Mouse (Mus musculus) MEL (cell line): ENCODE measurements around the gene Mettl1. TPM values are rescaled to one million over a fixed set of nuclear protein-coding genes. Genes with fewer than 3 reads are reported as not detected.
A peak's percentile ranks its signal among the peaks of the same experiment; 100 is the strongest.

Source experiments
- DNase-seq: peaks from one replicate; pipeline ENCODE4 v3.0.0; 2011; ENCODE audit warnings: low read depth, low spot score
- H3K27ac ChIP-seq: 2 replicates; pipeline ENCODE4 v1.5.1; 2012; ENCODE audit warnings: low read depth, mild to moderate bottlenecking, control low read depth, low read length, moderate library complexity; ENCODE audit not compliant: control insufficient read depth
- H3K27me3 ChIP-seq, 2 experiments: fragments of 150-350 bp in 1 of 2; sonication (generic) in 1 of 2; 2 replicates each; pipeline ENCODE4 v1.6.1; 2012; ENCODE audit warnings: low read length in 2 of 2, mild to moderate bottlenecking in 2 of 2, improper control_type of control experiment in 1 of 2, moderate library complexity in 1 of 2; ENCODE audit not compliant: insufficient read depth in 2 of 2, control insufficient read depth in 1 of 2
- H3K36me3 ChIP-seq, 2 experiments: 2 replicates each; pipeline ENCODE4 v1.6.1; 2012 to 2014; ENCODE audit warnings: low read length in 2 of 2, improper control_type of control experiment in 1 of 2, inconsistent platforms in 1 of 2, mild to moderate bottlenecking in 1 of 2; ENCODE audit not compliant: insufficient read depth in 2 of 2, control insufficient read depth in 1 of 2
- H3K4me1 ChIP-seq, 2 experiments: fragments of 150-350 bp in 1 of 2; sonication (generic) in 1 of 2; 2 replicates each; pipeline ENCODE4 v1.6.1; 2012; ENCODE audit warnings: low read length in 2 of 2, improper control_type of control experiment in 1 of 2, mild to moderate bottlenecking in 1 of 2; ENCODE audit not compliant: insufficient read depth in 2 of 2, control insufficient read depth in 1 of 2
- H3K4me3 ChIP-seq, 2 experiments: fragments of 150-350 bp in 1 of 2; sonication (generic) in 1 of 2; 2 replicates each; pipeline ENCODE4 v1.5.1; 2012; ENCODE audit warnings: low read depth in 2 of 2, low read length in 2 of 2, mild to moderate bottlenecking in 2 of 2, moderate library complexity in 2 of 2, control low read depth in 1 of 2, improper control_type of control experiment in 1 of 2; ENCODE audit not compliant: control insufficient read depth in 1 of 2, insufficient read depth in 1 of 2
- H3K79me2 ChIP-seq: 2 replicates; pipeline ENCODE4 v1.6.1; 2012; ENCODE audit warnings: mild to moderate bottlenecking, low read length, moderate library complexity; ENCODE audit not compliant: control insufficient read depth, poor library complexity, insufficient read depth
- H3K9ac ChIP-seq: 2 replicates; pipeline ENCODE4 v1.6.1; 2012; ENCODE audit warnings: low read depth, mild to moderate bottlenecking, control low read depth, low read length, moderate library complexity; ENCODE audit not compliant: control insufficient read depth, poor library complexity, severe bottlenecking
- H3K9me3 ChIP-seq: fragments of 150-350 bp; sonication (generic); replicated peaks from 2 replicates; pipeline ENCODE4 v1.6.1; 2012; ENCODE audit warnings: mild to moderate bottlenecking, low read length, improper control_type of control experiment, moderate library complexity; ENCODE audit not compliant: insufficient read depth
- BHLHE40 ChIP-seq: IDR thresholded peaks from 2 replicates; pipeline ENCODE4 v1.6.1; 2012; ENCODE audit warnings: low read depth, mild to moderate bottlenecking, inconsistent platforms, low read length, improper control_type of control experiment, borderline replicate concordance
- CHD2 ChIP-seq: IDR thresholded peaks from 2 replicates; pipeline ENCODE4 v1.6.1; 2011; ENCODE audit warnings: low read length, improper control_type of control experiment
- CTCF ChIP-seq, 3 experiments: IDR thresholded peaks in 2 of 3; conservative IDR thresholded peaks in 1 of 3; 2 replicates each; pipeline ENCODE4 v1.5.1; 2011 to 2012; ENCODE audit warnings: low read length in 3 of 3, low read depth in 2 of 3, mild to moderate bottlenecking in 2 of 3, improper control_type of control experiment in 1 of 3, inconsistent platforms in 1 of 3, mixed read lengths in 1 of 3, moderate library complexity in 1 of 3; ENCODE audit not compliant: control insufficient read depth in 1 of 3, insufficient read depth in 1 of 3, poor library complexity in 1 of 3, severe bottlenecking in 1 of 3
- E2F4 ChIP-seq: IDR thresholded peaks from 2 replicates; pipeline ENCODE4 v1.6.1; 2011; ENCODE audit warnings: low read depth, low read length, improper control_type of control experiment, borderline replicate concordance
- ELF1 ChIP-seq: IDR thresholded peaks from 2 replicates; pipeline ENCODE4 v1.6.1; 2014; ENCODE audit warnings: low read depth, mild to moderate bottlenecking, inconsistent platforms, low read length, improper control_type of control experiment, moderate library complexity
- EP300 ChIP-seq, 2 experiments: IDR thresholded peaks; 2 replicates each; pipeline ENCODE4 v1.6.1; 2011; ENCODE audit warnings: improper control_type of control experiment in 2 of 2, low read length in 2 of 2, low read depth in 1 of 2, mild to moderate bottlenecking in 1 of 2
- ETS1 ChIP-seq: IDR thresholded peaks from 2 replicates; pipeline ENCODE4 v1.6.1; 2012; ENCODE audit warnings: low read depth, mild to moderate bottlenecking, inconsistent platforms, low read length, improper control_type of control experiment, moderate library complexity
- GABPA ChIP-seq: IDR thresholded peaks from 2 replicates; pipeline ENCODE4 v1.6.1; 2012; ENCODE audit warnings: low read depth, mild to moderate bottlenecking, inconsistent platforms, low read length, improper control_type of control experiment, moderate library complexity
- GATA1 ChIP-seq: IDR thresholded peaks from 2 replicates; pipeline ENCODE4 v1.6.1; 2011; ENCODE audit warnings: low read depth, low read length, improper control_type of control experiment
- HCFC1 ChIP-seq: IDR thresholded peaks from 2 replicates; pipeline ENCODE4 v1.6.1; 2012; ENCODE audit warnings: low read depth, mild to moderate bottlenecking, inconsistent platforms, low read length, improper control_type of control experiment, moderate library complexity
- JUND ChIP-seq: IDR thresholded peaks from 2 replicates; pipeline ENCODE4 v1.6.1; 2011; ENCODE audit warnings: low read depth, mild to moderate bottlenecking, improper control_type of control experiment, low read length
- KAT2A ChIP-seq: conservative IDR thresholded peaks from 2 replicates; pipeline ENCODE4 v1.6.1; 2012; ENCODE audit warnings: low read depth, low read length, improper control_type of control experiment, inconsistent platforms
- MAZ ChIP-seq: IDR thresholded peaks from 2 replicates; pipeline ENCODE4 v1.6.1; 2012; ENCODE audit warnings: low read depth, mild to moderate bottlenecking, inconsistent platforms, low read length, improper control_type of control experiment
- MXI1 ChIP-seq: IDR thresholded peaks from 2 replicates; pipeline ENCODE4 v1.6.1; 2011; ENCODE audit warnings: mild to moderate bottlenecking, low read depth, low read length, improper control_type of control experiment
- MYB ChIP-seq: IDR thresholded peaks from 2 replicates; pipeline ENCODE4 v1.6.1; 2011; ENCODE audit warnings: mild to moderate bottlenecking, low read depth, low read length, improper control_type of control experiment
- MYC ChIP-seq: IDR thresholded peaks from 2 replicates; pipeline ENCODE4 v1.6.1; 2011; ENCODE audit warnings: low read depth, mild to moderate bottlenecking, low read length, improper control_type of control experiment, moderate library complexity
- POLR2AphosphoS2 ChIP-seq: IDR thresholded peaks from 2 replicates; pipeline ENCODE4 v1.6.1; 2011; ENCODE audit warnings: low read length, improper control_type of control experiment
- POLR2AphosphoS5 ChIP-seq: IDR thresholded peaks from 2 replicates; pipeline ENCODE4 v1.6.1; 2012; ENCODE audit warnings: low read depth, borderline replicate concordance, mild to moderate bottlenecking, inconsistent platforms, low read length, moderate library complexity, mixed read lengths
- RAD21 ChIP-seq: IDR thresholded peaks from 2 replicates; pipeline ENCODE4 v1.6.1; 2011; ENCODE audit warnings: mild to moderate bottlenecking, low read depth, low read length, improper control_type of control experiment
- SIN3A ChIP-seq: IDR thresholded peaks from 2 replicates; pipeline ENCODE4 v1.6.1; 2012; ENCODE audit warnings: low read length, improper control_type of control experiment, inconsistent platforms
- SMC3 ChIP-seq: IDR thresholded peaks from 2 replicates; pipeline ENCODE4 v1.6.1; 2011; ENCODE audit warnings: low read depth, low read length, improper control_type of control experiment
- TAL1 ChIP-seq: IDR thresholded peaks from 2 replicates; pipeline ENCODE4 v1.6.1; 2012; ENCODE audit warnings: mild to moderate bottlenecking, inconsistent platforms, low read length, moderate library complexity, mixed read lengths
- TCF12 ChIP-seq: IDR thresholded peaks from 2 replicates; pipeline ENCODE4 v1.6.1; 2014; ENCODE audit warnings: low read depth, mild to moderate bottlenecking, inconsistent platforms, low read length, improper control_type of control experiment, moderate library complexity
- USF2 ChIP-seq, 2 experiments: IDR thresholded peaks; 2 replicates each; pipeline ENCODE4 v1.6.1; 2011 to 2012; ENCODE audit warnings: improper control_type of control experiment in 2 of 2, low read length in 2 of 2, borderline replicate concordance in 1 of 2, inconsistent platforms in 1 of 2, low read depth in 1 of 2, mild to moderate bottlenecking in 1 of 2; ENCODE audit not compliant: insufficient read depth in 1 of 2
- ZKSCAN1 ChIP-seq: IDR thresholded peaks from 2 replicates; pipeline ENCODE4 v1.6.1; 2012; ENCODE audit warnings: low read depth, mild to moderate bottlenecking, inconsistent platforms, low read length, improper control_type of control experiment, moderate library complexity
- ZMIZ1 ChIP-seq: IDR thresholded peaks from 2 replicates; pipeline ENCODE4 v1.6.1; 2012; ENCODE audit warnings: low read depth, mild to moderate bottlenecking, inconsistent platforms, low read length, improper control_type of control experiment, moderate library complexity
- ZNF384 ChIP-seq: IDR thresholded peaks from 2 replicates; pipeline ENCODE4 v1.6.1; 2012; ENCODE audit warnings: low read depth, mild to moderate bottlenecking, inconsistent platforms, low read length, improper control_type of control experiment
- polyA plus RNA-seq, 2 experiments: library from polyadenylated mRNA; stranded (reverse) in 1 of 2; unstranded in 1 of 2; fragments of >175 nt in 1 of 2; fragments of >200 nt in 1 of 2; gene quantifications; 2 replicates each; pipeline versions ENCODE4 v1.2.1 to v1.2.4; 2012; ENCODE audit warnings: low replicate concordance in 2 of 2, low read depth in 1 of 2; ENCODE audit not compliant: insufficient read length in 2 of 2, insufficient read depth in 1 of 2, missing spikeins in 1 of 2
- total RNA-seq: library from RNA; depleted of rRNA; stranded (reverse); fragments of 300-350 nt; gene quantifications from 2 replicates; pipeline ENCODE4 v1.2.3, GENCODE M21; 2012

The Mettl1 gene
- total and polyA plus RNA-seq, 3 experiments = 35.3 to 67.3 TPM; not detected in 1

- TF ChIP-seq RAD21 (peak; percentile 60), ETS1 (no peak), ZMIZ1 (peak; percentile 57; the same call in 1 of the 2 replicates), MYB (no peak), TCF12 (peak; percentile 46; the same call in 1 of the 2 replicates), MXI1 (peak; percentile 91), HCFC1 (peak; percentile 91), ZKSCAN1 (no peak), EP300 (IDR thresholded peaks at IDR 0.05; ENCODE audit: low read depth in 1 of 2, low read length in 2 of 2) (no peak), GABPA (no peak), E2F4 (peak; percentile 83; the same call in 1 of the 2 replicates), MYC (peak; percentile 96), CTCF (IDR thresholded peaks at IDR 0.05 in 2 of 3, conservative IDR thresholded peaks at IDR 0.05 in 1 of 3; ENCODE audit: control insufficient read depth in 1 of 3, insufficient read depth in 1 of 3, low read depth in 2 of 3, low read length in 3 of 3, poor library complexity in 1 of 3, severe bottlenecking in 1 of 3) (peak; percentile 80 to 96 (median 93)), POLR2AphosphoS5 (no peak), TAL1 (no peak), KAT2A (no peak; the same call in 1 of the 2 replicates), POLR2AphosphoS2 (peak; percentile 75; the same call in 1 of the 2 replicates)
Measured at GRCm38 (mm10) chr10:127030336-127031296, 10.6 kb upstream of the Mettl1 start, which contains the start of gene Tsfm (continued).

GRCm38 (mm10) chr10:127033301-127033741 lies 7.9 kb upstream of the Mettl1 start:
- H3K79me2 ChIP-seq = peaks cover 12% of the 10 kb centered on the region
- peaks cover 0 to 9% of the 10 kb centered on the region in 2 experiments; a peak in 2 of 4 replicates for H3K4me1 ChIP-seq
- H3K9me3 ChIP-seq = no peaks in the 10 kb centered on the region
- H3K36me3 ChIP-seq = peaks cover under 1 to 10% of the 10 kb centered on the region in 2 experiments; a peak in 3 of 4 replicates
- H3K4me3 ChIP-seq = no peak overlapping the region
- TF ChIP-seq POLR2AphosphoS5 = no peak
- TF ChIP-seq JUND = no peak
- no peak for TF ChIP-seq ELF1
- no peak for TF ChIP-seq ETS1
- TF ChIP-seq E2F4 = no peak
- no peak for TF ChIP-seq MAZ
- no peak for TF ChIP-seq POLR2AphosphoS2
- no peak for TF ChIP-seq GATA1
- no peak for TF ChIP-seq USF2 (IDR thresholded peaks at IDR 0.05; ENCODE audit: borderline replicate concordance in 1 of 2, insufficient read depth in 1 of 2, low read depth in 1 of 2, low read length in 2 of 2)
- no peak for TF ChIP-seq ZMIZ1
- no peak for TF ChIP-seq BHLHE40
- no peak for TF ChIP-seq SMC3
- no peak for TF ChIP-seq EP300 (IDR thresholded peaks at IDR 0.05; ENCODE audit: low read depth in 1 of 2, low read length in 2 of 2)
- TF ChIP-seq CHD2 = no peak
- no peak for TF ChIP-seq ZNF384
- TF ChIP-seq SIN3A = no peak
- TF ChIP-seq, all 39 proteins: peak for 0
- Histone ChIP-seq H3K27me3 (no peaks in the 10 kb centered on the region), H3K27ac (no peak overlapping the region), H3K9ac (no peak overlapping the region)
- DNase-seq = no peak
